Mouse (Mus musculus): ENCODE measurements around the gene Fbxo9.

The Fbxo9 gene

DNA sequence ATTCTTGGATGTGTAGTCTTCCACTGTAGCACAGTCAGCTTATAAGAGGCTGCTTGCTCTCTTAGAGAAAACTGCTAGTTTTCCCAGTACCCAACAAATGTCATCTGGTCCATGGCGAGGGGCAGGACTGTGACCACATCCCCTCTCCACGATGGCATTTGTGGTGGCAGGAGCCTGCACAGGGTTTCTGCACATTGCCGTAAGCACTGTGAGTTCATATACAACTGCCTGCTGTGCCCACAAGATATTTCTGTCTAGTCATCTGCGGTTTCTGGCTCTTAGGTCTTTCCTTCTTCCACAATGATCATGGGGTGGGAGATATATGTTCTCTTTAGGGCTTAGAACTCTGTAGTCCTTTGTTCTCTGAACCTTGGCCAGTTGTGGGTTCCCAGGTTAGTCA, 37.2 kb downstream of the Fbxo9 start:
- DNase-seq (ENCODE audit: low spot score in 2 of 2): no peak

DNA sequence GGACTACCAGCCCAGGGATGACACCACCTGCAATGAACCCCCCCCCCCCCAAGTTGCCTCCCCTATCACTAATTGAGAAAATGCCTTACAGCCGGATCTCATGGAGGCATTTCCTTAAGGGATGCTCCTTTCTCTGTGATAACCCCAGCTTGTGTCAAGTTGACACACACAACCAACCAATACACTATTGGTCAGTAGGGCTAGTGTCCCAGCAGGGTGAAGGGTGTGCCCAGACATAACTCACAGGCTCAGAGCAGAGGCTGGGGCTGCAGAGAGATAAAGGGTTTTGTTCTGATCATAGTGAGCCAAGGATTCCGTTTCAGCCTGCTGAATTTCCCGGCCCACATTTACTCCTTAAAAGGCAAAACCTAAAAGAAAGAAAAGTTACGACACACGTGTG, 38.4 kb downstream of the Fbxo9 start:
- no peak for DNase-seq (ENCODE audit: low spot score in 2 of 2)

DNA sequence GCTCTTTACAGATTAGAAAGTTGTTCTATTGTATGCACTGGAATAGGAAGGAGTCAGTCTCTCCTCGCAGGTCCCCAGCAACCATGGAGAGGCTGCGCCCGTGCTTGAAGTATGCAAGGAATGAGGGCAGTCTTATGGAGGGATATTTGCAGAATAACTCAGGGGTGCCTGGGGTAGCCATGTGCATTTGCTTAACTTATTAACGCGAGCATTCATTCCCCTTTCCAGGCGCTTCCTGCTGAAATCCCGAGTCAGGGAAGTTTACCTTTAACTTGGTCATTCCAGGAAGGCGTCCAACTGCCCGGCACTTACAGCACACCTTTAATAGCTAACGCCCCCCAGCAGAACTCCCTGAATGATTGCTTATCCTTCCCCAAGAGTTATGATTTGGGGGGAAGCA, 44.7 kb downstream of the Fbxo9 start:
- no peak for DNase-seq (ENCODE audit: low spot score in 2 of 2)

DNA sequence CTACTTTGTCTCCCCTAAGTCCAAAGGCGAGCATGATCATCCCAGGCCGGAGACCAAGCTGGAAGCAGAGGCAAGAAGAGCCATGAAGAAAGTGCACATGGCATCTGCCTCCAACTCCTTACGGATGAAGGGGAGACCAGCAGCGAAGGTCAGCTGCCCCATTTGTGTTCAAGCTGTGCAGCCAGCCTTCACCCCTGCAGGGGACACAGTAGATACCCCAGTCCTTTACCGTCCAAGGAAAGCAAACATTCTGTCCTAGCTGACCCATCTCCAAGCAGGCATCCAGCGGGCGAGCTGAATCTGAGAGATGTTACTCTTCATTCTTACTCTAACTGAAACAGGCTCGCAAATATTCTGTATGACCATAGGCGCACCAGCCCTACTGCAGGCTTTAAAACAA, 46.5 kb downstream of the Fbxo9 start:
- DNase-seq (ENCODE audit: low spot score in 2 of 2): no peak

DNA sequence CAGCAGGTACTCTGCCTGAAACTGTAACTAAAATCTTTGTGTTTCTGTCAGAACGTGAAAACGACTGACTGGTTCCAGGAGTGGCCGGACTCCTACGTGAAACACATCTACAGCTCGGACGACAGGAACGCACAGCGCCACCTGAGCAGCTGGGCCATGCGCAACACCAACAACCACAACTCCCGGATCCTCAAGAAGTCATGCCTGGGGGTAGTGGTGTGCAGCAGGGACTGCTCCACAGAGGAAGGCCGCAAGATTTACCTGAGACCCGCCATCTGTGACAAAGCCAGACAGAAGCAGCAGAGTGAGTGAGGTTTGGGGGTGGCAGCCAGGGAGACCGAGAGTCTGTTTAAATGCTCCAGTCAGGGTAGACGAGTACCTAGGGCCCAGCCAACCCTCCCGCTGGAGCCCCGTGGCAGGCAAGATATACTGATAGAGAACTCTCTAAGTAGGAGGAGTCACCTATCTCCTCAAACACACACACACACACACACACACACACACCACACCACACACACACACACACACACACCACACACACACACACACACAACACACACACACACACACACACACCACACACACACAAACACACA, 49.2 kb downstream of the Fbxo9 start:
- DNase-seq (ENCODE audit: low spot score in 2 of 2): no peak

DNA sequence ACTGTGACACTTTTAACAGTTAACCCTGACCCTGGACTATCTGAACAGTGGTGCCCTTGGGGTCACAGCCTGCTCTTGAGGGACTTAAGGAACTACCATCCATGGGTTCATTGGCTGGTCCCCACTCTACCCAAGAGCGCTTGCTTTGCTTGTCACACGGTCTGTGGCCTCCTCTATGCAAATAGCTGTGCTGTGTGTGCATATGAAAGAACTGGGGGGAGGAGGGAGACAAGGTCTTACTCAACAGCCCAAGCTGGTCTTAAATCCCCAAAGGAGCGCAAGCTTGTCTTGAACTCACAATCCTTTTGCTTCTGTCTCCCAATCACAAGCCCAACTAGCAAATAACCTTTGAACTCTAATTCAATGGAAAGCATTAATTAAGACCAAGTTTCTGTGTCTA, 54.6 kb downstream of the Fbxo9 start:
- DNase-seq (ENCODE audit: low spot score in 2 of 2): no peak

DNA sequence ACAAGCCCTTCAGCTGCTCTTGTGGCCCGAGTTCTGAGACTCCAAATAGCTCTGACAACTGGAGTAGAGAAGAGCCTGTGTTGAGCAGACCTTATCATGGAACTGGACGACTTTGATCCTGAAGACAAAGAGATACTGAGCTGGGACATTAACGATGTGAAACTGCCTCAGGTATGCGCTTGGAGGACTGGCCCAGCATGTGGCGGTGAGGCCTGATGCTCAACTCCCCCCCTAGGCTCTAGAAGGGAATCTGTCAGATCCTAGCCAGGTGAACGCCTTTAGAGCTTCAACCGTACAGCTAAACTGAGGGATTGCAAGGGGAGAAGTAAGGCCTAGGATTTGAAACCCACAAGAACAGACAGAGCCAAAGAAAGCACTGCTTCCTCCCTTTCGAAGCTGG, 55.0 kb downstream of the Fbxo9 start:
- DNase-seq (ENCODE audit: low spot score in 2 of 2): no peak

DNA sequence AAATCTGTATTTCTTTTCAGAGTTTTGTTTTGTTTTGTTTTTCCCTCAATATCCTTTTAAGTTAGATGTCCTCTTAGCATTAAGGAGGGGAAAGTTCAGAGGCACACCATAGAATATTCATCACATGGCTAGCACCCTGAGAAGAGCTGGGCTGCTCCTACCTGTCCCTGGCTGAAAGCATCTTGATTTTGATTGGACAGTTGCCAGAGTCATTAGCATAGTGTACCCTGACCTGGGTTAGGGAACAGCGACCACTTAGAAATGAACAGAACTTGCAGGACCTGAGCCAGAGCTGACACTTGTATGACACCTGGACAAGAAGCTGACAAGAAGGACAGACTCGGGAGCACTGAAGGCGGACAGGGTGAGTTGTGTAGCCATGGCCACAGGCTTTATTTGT, 57.2 kb downstream of the Fbxo9 start, which contains the start of gene Gcm1:
Gcm1 (plus strand) TSS at position 248 of the 400 bp plus-strand sequence.
- DNase-seq (ENCODE audit: low spot score in 2 of 2): no peak

DNA sequence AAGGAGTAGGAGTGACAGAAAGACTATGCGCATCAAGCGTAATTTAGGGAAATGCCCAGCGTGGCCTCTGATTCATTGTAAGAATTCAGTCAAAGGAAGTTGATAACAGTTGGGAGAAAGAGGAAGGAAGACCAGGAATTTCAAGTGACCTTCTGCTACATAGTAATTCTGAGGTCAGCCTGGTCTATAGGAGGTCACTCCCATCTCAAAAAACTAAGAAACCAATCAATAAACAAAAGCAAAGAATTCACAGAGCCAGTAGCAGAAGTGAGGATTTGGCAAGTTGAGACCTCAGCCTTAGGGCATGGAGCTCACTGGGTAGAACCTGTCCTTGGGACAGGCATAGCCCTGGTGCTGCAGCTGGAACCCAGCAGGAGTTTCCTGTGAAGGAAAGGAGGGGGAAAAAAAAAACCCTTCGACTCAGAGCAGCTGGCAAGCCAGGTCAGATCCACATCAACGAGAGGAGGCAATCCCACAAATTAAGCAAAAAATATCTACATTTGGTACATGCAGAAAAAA, 58.4 kb downstream of the Fbxo9 start:
- DNase-seq (ENCODE audit: low spot score in 2 of 2): no peak

DNA sequence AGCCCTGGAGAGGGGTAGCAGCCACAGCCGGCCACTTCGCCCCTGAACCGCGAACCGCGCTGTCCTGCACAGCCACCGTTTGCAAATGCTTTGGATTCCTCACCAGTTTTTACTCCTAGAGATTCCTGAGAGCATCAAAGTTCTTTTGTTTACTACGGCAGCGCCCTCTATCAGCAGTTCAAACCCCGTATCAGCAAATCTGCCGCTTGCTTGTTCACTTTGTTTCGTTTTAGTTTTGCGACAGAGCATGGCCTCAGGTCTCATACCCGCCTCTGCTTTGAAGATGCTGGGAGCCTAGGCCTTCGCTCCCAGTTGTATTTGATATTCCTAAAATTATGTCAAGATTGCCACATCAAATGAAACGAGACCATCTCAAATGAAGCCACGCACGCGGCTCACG, 62.1 kb downstream of the Fbxo9 start:
- DNase-seq (ENCODE audit: low spot score in 2 of 2): no peak

DNA sequence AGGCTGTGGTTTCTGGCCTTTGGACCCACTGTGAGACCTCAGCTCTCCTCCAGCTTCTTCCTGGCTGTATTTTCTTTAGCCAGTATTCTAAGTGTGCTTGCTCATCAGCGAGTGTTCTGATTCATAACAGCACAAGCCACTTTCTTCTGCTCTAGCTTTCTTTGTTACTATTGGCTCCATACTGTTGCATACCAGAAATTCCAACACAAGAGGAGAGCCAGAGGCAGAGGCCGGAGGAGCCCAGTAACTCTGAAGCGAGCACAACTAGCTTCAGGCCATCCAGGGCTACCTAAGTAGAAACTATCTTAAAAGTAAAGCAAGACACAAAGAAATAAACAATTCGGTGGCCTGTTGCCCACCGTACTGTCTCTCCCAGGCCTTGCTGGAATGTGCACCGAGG, 63.7 kb downstream of the Fbxo9 start:
- DNase-seq (ENCODE audit: low spot score in 2 of 2): no peak

DNA sequence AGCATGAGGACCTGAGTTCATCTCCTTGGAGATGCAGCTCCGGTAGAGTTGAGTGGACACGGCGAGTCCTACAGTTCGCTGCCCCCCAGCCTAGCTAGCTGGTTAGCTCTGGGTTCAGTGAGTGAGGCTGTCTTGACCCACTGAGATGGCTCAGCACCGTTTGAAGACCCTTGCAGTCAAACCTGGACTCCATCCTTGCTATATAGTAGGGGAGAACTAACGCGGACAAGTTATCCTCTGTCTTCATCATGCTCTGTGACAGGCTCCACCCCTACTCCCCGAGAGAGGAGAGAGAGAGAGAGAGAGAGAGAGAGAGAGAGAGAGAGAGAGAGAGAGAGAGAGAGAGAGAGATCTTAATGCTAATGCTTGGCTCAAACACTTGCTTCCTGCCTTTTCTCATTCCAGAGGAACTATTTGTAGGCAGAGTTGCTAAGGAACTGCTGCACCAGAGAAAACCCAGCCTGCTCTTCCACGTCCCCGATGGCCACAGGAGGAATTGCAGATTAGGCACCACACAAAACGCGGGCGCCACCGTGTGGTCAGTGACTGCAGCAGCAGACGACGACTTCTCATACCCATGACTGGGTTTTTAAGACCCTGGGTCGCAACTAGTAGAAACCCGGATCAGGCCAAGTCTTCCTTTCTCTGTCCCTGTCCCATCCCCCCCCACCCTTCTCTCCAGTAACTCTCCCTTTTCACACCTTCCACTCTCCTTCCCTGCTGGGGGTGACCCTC, 69.9 kb downstream of the Fbxo9 start:
- DNase-seq (ENCODE audit: low spot score in 2 of 2): peak; percentile 84 to 87

DNA sequence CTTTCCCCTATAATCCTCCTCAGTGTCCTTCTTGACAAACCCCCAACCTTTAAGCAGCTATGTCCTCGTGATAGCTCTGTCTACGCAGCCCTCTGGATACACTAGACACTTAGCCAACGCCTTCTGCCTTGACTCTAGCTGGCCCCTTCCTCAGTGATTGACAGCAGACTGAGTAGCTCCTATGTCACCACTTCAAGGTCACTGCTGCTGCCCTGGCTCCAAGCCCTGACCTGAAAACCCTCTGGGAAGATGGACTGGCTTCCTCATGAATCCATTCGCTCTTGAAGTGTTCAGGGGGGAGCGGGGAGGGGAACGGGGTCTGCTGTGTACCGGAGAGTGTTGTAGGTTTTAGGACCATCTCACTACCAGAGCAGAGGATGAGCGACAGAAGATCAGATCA, 73.0 kb downstream of the Fbxo9 start:
- DNase-seq (ENCODE audit: low spot score in 2 of 2): no peak

DNA sequence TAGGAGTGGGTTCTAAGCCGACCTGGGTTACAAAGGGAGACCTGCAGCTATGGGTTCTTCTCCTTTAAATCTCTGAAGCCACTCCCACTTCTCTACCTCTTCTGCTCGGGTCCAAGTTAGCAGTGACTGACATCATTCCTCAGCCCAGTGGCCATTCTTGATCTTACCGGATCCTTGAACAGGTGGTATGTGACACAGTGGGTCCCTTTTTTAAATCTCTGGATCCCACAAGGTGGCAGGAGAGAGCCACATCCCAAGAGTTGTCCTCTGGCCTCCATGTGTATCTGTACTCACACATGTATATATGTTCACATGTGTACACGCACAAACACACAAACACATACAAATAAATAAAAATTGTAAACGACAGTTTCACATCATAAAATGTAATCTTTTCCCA, 73.6 kb downstream of the Fbxo9 start:
- no peak for DNase-seq (ENCODE audit: low spot score in 2 of 2)

DNA sequence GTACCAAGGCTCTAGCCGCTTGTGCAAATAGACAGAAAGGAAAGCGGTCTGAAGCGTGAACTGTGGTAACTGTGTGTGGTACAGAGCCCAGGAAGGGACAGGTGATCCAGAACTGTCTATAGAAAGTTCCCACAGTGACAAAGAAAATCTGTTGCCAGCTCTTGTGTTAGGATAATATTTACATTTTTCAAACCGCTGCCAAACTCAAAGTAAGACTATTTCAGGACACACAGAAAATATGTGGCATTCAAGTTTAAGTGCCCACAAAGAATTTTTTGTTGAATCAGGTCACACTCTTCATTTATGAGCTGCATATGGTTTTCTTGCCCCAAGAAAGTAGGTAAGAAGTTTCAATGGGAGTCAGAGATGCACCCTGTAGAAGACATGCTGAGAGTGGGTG, 75.9 kb downstream of the Fbxo9 start:
- no peak for DNase-seq (ENCODE audit: low spot score in 2 of 2)

Measured in right cerebral cortex, postnatal 10 days (tissue).